Mouse (Mus musculus) kidney, adult 2 months (tissue): ENCODE results near the gene 2010300C02Rik.

Source experiments
- CTCF ChIP-seq: fragments of 200-500 bp; conservative IDR thresholded peaks from 2 replicates; pipeline ENCODE4 v1.5.1; 2011; ENCODE audit warnings: low read depth, mild to moderate bottlenecking, control low read depth, low read length, moderate library complexity, mixed read lengths; ENCODE audit not compliant: insufficient read depth, insufficient read length
- POLR2A ChIP-seq: fragments of 200-500 bp; IDR thresholded peaks from one replicate; pipeline ENCODE4 v1.6.1; 2011; ENCODE audit warnings: low read depth, low read length, control low read depth

DNA sequence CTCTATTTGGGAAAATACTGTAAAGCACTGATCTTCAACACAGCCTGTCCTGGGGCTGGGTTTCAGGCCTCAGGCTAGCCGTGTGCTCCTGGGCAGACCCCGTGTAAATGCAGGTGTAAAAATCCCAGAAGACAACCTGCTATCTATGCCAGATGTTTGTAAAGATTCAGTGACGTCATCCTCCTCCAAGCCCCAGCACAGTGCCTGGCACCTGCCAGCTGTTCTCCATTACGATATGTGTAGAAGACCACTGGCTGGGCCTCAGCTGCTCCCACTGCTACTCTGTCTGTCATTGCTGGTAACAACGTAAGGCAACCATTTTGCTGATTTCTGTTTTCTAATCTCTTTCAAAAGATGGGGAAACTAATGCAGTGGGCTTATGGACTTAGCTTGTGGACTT lies 102.8 kb downstream of the 2010300C02Rik start:
- TF ChIP-seq CTCF (no peak), POLR2A (no peak)
